Mouse (Mus musculus) midbrain, embryonic 11.5 days (tissue): ENCODE data around the gene Tnfrsf14. TPM values are rescaled to one million over a fixed set of nuclear protein-coding genes. Genes with fewer than 3 reads are reported as not detected.
A peak's percentile ranks its signal among the peaks of the same experiment; 100 is the strongest.

Experiments used
- ATAC-seq: fragments of 200-750 bp; cut with Nextera tagmentation; 2 replicates; pipeline ENCODE4 v1.8.0; 2017; ENCODE audit warnings: moderate TSS enrichment, moderate library complexity; ENCODE audit not compliant: low FRiP score
- DNase-seq: peaks from one replicate; pipeline ENCODE4 v3.0.0; 2015; ENCODE audit warnings: low spot score; ENCODE audit errors: missing footprints
- H3K27ac ChIP-seq: fragments of 300-500 bp; sonication (generic); 2 replicates; pipeline ENCODE4 v1.5.1; 2014; ENCODE audit warnings: low read depth, low read length
- H3K27me3 ChIP-seq: fragments of 300-500 bp; sonication (generic); 2 replicates; pipeline ENCODE4 v1.6.1; 2014; ENCODE audit warnings: mild to moderate bottlenecking, low read length, moderate library complexity, mixed read lengths; ENCODE audit not compliant: control insufficient read depth, insufficient read depth
- H3K36me3 ChIP-seq: fragments of 300-500 bp; sonication (generic); 2 replicates; pipeline ENCODE4 v1.6.1; 2014; ENCODE audit warnings: mild to moderate bottlenecking, low read length, moderate library complexity, mixed read lengths; ENCODE audit not compliant: control insufficient read depth, insufficient read depth
- H3K4me1 ChIP-seq: fragments of 300-500 bp; sonication (generic); 2 replicates; pipeline ENCODE4 v1.6.1; 2014; ENCODE audit warnings: low read length; ENCODE audit not compliant: control insufficient read depth, insufficient read depth
- H3K4me2 ChIP-seq: fragments of 300-500 bp; sonication (generic); 2 replicates; pipeline ENCODE4 v1.6.1; 2014; ENCODE audit warnings: mild to moderate bottlenecking, moderate library complexity
- H3K4me3 ChIP-seq: fragments of 300-500 bp; sonication (generic); 2 replicates; pipeline ENCODE4 v1.5.1; 2014; ENCODE audit warnings: low read depth, low read length
- H3K9ac ChIP-seq: fragments of 300-500 bp; sonication (generic); 2 replicates; pipeline ENCODE4 v1.6.1; 2014; ENCODE audit warnings: low read length
- H3K9me3 ChIP-seq: fragments of 300-500 bp; sonication (generic); 2 replicates; pipeline ENCODE4 v1.6.1; 2016; ENCODE audit warnings: low read length; ENCODE audit not compliant: control insufficient read depth
- WGBS: fragments of 180-500 bp; shearing (Covaris S2); extraction: QIAGEN DNeasy Blood & Tissue Kit; methylation state at CpG from one replicate; pipeline ENCODE4 v1.1.7; 2014; 5-methylcytosine and 5-hydroxymethylcytosine counted together
- polyA plus RNA-seq: library from polyadenylated mRNA; unstranded; fragments of >200 nt; fragmentation: Nextera tagmentation; extraction: Ambion mirVana; gene quantifications from 2 replicates; pipeline ENCODE4 v1.2.1, GENCODE M21; 2014

Gene Tnfrsf14
- polyA plus RNA-seq, 1 experiment from 2014 or later, result 0.93 TPM

- Histone ChIP-seq H3K27ac (peak overlapping the region; percentile 98), H3K4me2 (peak overlapping the region; percentile 79), H3K27me3 (peaks cover 2% of the 10 kb centered on the region; the same call in 1 of the 2 replicates), H3K9ac (peak overlapping the region; percentile 98), H3K9me3 (no peaks in the 10 kb centered on the region), H3K36me3 (peaks cover 4% of the 10 kb centered on the region), H3K4me3 (peak overlapping the region; percentile 95), H3K4me1 (peaks cover 67% of the 10 kb centered on the region)
- DNase-seq (peak; percentile 89), ATAC-seq (no peak)
- WGBS, result 41% methylated on average over 7 of the region's 7 CpGs
Observed at GRCm38 (mm10) chr4:154962683-154963082, 34.3 kb upstream of the Tnfrsf14 start.

DNA sequence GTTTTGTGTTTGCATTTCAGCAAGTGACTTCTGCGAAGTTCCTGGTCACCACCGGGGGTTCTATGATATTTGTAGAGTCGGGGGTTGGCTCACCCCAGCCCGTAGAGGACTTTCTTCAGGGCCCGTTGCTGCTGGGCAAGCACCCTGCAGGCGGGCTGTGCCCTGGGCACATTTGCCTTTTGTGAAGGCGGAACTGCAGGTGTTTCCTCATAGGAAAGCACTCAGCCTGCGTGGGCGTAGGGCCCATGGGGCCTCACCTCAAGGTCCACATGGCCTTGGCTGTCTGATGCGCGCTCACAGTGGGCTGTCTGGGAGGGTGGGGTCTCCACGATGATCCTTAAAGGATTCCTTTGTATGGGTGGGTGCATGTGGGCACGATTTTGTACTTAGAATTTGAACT lies 33.5 kb upstream of the Tnfrsf14 start:
- Histone ChIP-seq H3K9me3 (no peaks in the 10 kb centered on the region), H3K27ac (peak overlapping the region; percentile 98), H3K4me3 (peak overlapping the region; percentile 95), H3K4me2 (peak overlapping the region; percentile 79), H3K27me3 (peaks cover 4% of the 10 kb centered on the region; the same call in 1 of the 2 replicates), H3K36me3 (peaks cover 4% of the 10 kb centered on the region), H3K9ac (peak overlapping the region; percentile 98), H3K4me1 (peaks cover 74% of the 10 kb centered on the region)
- peak; percentile 85 for DNase-seq
- 5% methylated on average over 13 of the region's 13 CpGs for WGBS
- no peak for ATAC-seq

DNA sequence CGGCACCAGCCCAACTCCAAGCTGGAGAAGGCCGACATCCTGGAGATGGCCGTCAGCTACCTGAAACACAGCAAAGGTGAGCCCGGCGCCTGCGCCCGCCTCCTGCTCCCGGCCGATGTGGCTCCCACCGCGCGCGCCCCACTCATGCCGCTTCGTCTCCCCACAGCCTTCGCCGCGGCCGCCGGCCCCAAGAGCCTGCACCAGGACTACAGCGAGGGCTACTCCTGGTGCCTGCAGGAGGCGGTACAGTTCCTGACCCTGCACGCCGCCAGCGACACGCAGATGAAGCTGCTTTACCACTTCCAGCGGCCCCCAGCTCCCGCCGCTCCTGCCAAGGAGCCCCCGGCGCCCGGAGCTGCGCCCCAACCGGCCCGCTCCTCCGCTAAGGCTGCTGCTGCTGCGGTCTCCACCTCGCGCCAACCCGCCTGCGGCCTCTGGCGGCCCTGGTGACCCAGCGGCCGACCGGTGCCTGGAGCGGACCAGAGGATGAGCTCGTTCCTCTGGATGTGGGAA lies 32.9 kb upstream of the Tnfrsf14 start:
- no peak for ATAC-seq
- DNase-seq, result peak; percentile 95
- Histone ChIP-seq H3K27me3 (peaks cover 4% of the 10 kb centered on the region; the same call in 1 of the 2 replicates), H3K4me2 (peak overlapping the region; percentile 79), H3K4me1 (peaks cover 75% of the 10 kb centered on the region), H3K9me3 (no peaks in the 10 kb centered on the region), H3K9ac (peak overlapping the region; percentile 98), H3K4me3 (peak overlapping the region; percentile 95), H3K27ac (peak overlapping the region; percentile 98), H3K36me3 (peaks cover 4% of the 10 kb centered on the region)
- under 1% methylated on average over 45 of the region's 47 CpGs for WGBS

- peak; percentile 79 for ATAC-seq
- Histone ChIP-seq H3K27ac (peak within 1 kb of the TSS; percentile 98), H3K9ac (peak within 1 kb of the TSS; percentile 98), H3K27me3 (peaks cover 4% of the 10 kb centered on the region; the same call in 1 of the 2 replicates), H3K4me2 (peak within 1 kb of the TSS; percentile 79), H3K9me3 (no peaks in the 10 kb centered on the region), H3K4me1 (peaks cover 72% of the 10 kb centered on the region), H3K4me3 (peak within 1 kb of the TSS; percentile 95), H3K36me3 (peaks cover 4% of the 10 kb centered on the region)
- DNase-seq, result peak; percentile 98
- WGBS, result 1% methylated on average over 52 of the region's 65 CpGs
Observed at GRCm38 (mm10) chr4:154960690-154961225, 32.4 kb upstream of the Tnfrsf14 start, which contains the start of gene Hes5. Gene Hes5 (plus strand): TSS chr4:154960923.

GRCm38 (mm10) chr4:154960021-154960689 lies 31.8 kb upstream of the Tnfrsf14 start:
- peaks cover 65% of the 10 kb centered on the region for H3K4me1 ChIP-seq
- peak overlapping the region; percentile 95 for H3K4me3 ChIP-seq
- ATAC-seq, result no peak

DNA sequence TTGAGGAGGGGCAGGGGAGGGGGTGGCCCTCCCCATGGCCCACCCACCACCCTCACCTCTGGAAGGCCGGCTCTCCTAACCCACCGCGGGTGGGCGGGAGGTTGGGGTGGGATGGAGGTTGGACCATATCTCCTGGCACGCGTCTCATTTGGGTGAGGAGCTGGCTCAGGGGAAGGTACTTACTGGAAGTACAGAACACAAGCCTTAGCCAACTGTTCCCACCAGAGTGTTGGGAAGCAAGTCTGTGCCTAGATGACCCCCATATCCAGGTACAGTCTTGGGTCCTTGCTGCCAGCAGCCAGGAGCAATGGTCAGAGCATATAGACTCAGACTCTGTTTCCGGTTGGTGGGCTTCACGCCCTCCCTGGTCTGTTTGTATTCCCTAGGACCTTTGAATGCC lies 30.3 kb upstream of the Tnfrsf14 start:
- Histone ChIP-seq H3K27ac (peak overlapping the region; percentile 85), H3K36me3 (peaks cover 4% of the 10 kb centered on the region), H3K9ac (peak overlapping the region; percentile 38), H3K4me3 (peak overlapping the region; percentile 15), H3K27me3 (peaks cover 9% of the 10 kb centered on the region; the same call in 1 of the 2 replicates), H3K4me1 (peaks cover 74% of the 10 kb centered on the region), H3K4me2 (peak overlapping the region; percentile 79), H3K9me3 (no peaks in the 10 kb centered on the region)
- ATAC-seq (peak; percentile 12), DNase-seq (peak; percentile 96)
- 4% methylated on average over 8 of the region's 8 CpGs for WGBS

More at GRCm38 (mm10) chr4:154960021-154960689, 31.8 kb upstream of the Tnfrsf14 start:
- DNase-seq, result peak; percentile 96
- Histone ChIP-seq H3K27me3 (peaks cover 4% of the 10 kb centered on the region; the same call in 1 of the 2 replicates), H3K9ac (peak overlapping the region; percentile 98), H3K36me3 (peaks cover 4% of the 10 kb centered on the region), H3K27ac (peak overlapping the region; percentile 98), H3K4me2 (peak overlapping the region; percentile 79), H3K9me3 (no peaks in the 10 kb centered on the region)
- 10% methylated on average over 20 of the region's 20 CpGs for WGBS

DNA sequence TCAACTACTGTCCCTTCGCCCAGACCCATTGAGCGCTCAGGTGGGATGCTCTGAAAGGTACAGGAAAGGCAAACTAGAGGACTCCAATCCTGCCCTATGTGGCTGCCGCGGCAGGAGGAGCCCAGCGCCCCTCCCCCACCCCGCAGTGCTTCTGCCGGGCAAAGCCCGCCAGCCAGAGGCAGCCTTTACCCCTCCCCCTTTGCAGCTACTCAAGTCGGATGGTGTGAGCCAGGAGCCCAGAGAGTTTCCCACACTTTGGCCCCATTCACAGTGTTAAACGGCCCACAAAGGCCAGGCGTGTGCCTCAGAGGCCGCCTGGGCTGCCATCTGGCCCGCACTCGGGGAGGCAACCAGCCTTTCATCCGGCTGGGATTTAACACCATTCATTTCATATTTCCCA lies 29.8 kb upstream of the Tnfrsf14 start:
- H3K9me3 ChIP-seq, result no peaks in the 10 kb centered on the region
- H3K4me2 ChIP-seq, result peak overlapping the region; percentile 79
- peak; percentile 98 for DNase-seq
- H3K9ac ChIP-seq, result peak overlapping the region; percentile 38; the same call in 1 of the 2 replicates
- WGBS, result under 1% methylated on average over 15 of the region's 15 CpGs
- peak overlapping the region; percentile 15 for H3K4me3 ChIP-seq
- peaks cover 9% of the 10 kb centered on the region; the same call in 1 of the 2 replicates for H3K27me3 ChIP-seq
- H3K36me3 ChIP-seq, result peaks cover 4% of the 10 kb centered on the region
- ATAC-seq, result peak; percentile 74
- peaks cover 74% of the 10 kb centered on the region for H3K4me1 ChIP-seq
- H3K27ac ChIP-seq, result peak overlapping the region; percentile 85

DNA sequence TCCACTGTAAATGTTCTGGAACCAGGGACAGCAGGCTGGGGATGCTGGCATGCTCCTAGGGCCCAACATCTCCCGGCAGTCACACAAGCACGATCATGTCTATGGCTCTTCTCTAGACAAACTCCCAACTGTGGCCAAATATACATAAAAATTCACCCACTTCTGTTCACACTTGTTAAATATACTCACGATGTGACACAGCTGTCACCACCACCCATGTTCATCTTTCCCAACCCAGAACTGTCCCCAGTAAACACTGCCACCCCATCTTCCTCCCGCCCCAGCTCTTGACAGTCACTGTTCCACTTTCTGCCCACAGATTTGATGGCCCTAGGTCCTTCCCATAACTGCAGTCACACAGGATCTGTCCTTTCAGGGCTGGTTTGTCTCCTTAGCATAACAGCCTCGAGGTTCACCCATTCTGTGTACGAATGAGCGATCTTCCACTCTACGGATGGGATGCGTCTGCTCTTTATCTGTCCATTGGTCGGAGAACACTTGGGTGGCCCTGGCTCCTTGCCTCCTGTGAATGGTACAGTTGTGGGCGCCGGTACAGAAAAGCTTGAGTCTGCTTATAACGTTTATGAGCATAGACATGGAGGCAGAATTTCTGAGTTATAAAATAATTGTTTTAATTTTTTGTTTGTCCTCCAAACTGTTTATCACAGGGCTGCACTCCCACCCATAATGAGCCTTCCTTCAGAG lies 29.1 kb upstream of the Tnfrsf14 start:
- DNase-seq, result peak; percentile 85
- no peak overlapping the region for H3K4me3 ChIP-seq
- ATAC-seq, result no peak
- peaks cover 72% of the 10 kb centered on the region for H3K4me1 ChIP-seq
- H3K27ac ChIP-seq, result peak overlapping the region; percentile 32
- peaks cover 9% of the 10 kb centered on the region; the same call in 1 of the 2 replicates for H3K27me3 ChIP-seq
- WGBS, result 30% methylated on average over 13 of the region's 13 CpGs
- no peaks in the 10 kb centered on the region for H3K9me3 ChIP-seq
- H3K9ac ChIP-seq, result peak overlapping the region; percentile 18
- H3K4me2 ChIP-seq, result peak overlapping the region; percentile 79
- peaks cover 4% of the 10 kb centered on the region; the same call in 1 of the 2 replicates for H3K36me3 ChIP-seq
